Mouse (Mus musculus): Measurements from ENCODE around the gene Ripor3.

The Ripor3 gene

DNA sequence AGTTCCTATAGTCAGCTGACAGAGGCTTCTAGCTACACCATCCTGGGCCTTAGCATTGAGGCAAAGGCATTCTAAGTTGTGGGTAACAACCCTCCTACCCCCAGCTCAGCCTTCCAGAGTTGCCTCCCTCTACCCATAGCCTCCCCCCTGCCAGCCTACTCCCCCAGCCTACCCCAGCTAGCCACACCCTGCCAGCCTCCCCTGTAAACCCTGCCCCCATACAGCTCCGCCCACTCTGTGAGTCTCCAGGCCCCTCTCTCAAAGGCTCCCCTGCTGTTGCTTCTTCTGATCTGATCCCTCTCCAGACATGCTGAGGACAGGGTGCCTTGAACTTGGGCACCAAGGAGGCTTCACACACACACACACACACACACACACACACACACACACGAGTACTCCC, 21.4 kb upstream of the Ripor3 start:
- no peak for DNase-seq (ENCODE audit: low read depth, low spot score)

DNA sequence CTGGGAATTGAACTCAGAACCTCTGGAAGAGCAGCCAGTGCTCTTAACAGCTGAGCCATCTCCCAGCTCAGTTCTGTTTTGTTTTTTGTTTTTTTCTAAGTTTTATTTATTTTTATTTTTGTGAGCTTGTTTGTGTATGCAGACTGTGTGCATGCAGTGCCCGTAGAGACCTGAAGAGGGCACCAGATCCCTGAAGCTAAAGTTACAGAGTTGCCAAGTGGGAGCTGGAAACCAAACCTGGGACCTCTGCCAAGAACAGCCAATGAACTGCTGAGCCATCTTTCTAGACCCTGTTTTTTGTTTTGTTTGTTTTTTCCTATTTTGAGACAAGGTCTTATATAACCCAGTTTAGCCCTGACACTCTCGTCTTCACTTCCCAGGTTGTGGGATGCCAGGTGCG, 18.0 kb upstream of the Ripor3 start:
- no peak for DNase-seq (ENCODE audit: low read depth, low spot score)

GRCm38 (mm10) chr2:168026467-168026866, 16.0 kb upstream of the Ripor3 start:
- DNase-seq (ENCODE audit: low read depth, low spot score): no peak

GRCm38 (mm10) chr2:168025882-168026281, 15.5 kb upstream of the Ripor3 start:
- DNase-seq (ENCODE audit: low read depth, low spot score): no peak

DNA sequence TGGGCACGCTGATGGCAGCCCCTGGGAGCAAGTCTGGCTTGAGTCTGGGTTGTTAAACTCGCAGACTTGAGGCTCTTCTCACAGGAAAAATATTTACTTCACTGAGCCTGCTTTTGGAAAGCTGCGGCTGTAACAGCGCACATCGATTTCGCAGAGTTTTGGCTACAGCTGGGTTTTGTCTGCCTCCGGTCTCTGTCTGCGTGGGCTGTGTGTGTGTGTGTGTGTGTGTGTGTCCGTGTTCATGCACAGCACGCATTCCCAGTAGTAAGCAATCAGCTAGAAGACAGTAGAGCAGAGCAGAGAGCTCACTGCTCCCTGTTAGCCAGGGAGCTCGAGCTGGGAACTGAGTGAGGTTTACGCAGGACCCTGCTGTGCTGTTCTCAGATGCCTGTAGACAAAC, 14.8 kb upstream of the Ripor3 start:
- DNase-seq (ENCODE audit: low read depth, low spot score): no peak

GRCm38 (mm10) chr2:168023763-168024402, 13.5 kb upstream of the Ripor3 start:
- DNase-seq (ENCODE audit: low read depth, low spot score): no peak

GRCm38 (mm10) chr2:168019201-168019715, 8.8 kb upstream of the Ripor3 start:
- DNase-seq (ENCODE audit: low read depth, low spot score): no peak

DNA sequence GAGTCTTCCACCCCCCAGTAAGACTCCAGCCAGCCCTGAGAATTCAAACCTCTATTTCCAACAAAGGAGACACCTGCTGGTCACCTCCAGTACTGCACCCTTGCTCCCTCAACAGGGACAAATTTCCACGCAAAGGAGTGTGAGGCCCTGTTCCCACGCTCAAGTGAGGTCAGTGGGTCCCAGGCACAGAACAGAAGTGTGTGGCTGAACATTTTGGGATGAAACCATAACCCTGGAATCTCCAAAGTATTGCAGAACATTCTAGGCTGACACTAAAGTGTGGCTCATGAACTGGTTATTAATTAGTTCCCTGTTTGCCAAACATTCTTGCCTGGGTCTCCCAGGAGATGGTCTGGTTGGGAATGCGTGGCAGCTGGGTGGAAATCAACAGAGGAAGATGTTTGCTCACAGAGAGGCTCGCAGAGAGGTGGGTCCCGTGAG, 6.6 kb upstream of the Ripor3 start:
- peak; percentile 42 for DNase-seq (ENCODE audit: low read depth, low spot score)

GRCm38 (mm10) chr2:168010893-168011292, 475 bp upstream of the Ripor3 start:
- no peak for DNase-seq (ENCODE audit: low read depth, low spot score)

DNA sequence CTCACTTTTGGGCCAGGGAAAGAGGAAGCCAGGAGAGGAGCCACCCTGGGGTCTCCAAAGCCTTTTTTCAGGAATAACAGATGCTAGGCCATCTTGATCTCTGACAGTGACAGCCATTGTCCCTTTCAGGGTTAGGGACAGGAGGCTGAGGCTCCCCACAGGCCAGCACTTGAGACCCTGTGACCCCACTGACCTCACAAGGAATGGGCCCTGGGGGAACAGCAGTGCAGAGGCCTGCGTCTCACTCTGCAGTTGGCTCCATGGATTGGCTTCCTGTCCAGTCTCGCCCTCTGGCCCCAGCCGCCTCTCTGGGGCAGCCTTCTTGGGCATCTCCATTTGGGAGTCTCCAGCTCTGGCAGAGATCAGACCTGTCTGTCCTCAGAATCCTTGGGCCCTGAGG, 2.3 kb downstream of the Ripor3 start:
- no peak for DNase-seq (ENCODE audit: low read depth, low spot score)

DNA sequence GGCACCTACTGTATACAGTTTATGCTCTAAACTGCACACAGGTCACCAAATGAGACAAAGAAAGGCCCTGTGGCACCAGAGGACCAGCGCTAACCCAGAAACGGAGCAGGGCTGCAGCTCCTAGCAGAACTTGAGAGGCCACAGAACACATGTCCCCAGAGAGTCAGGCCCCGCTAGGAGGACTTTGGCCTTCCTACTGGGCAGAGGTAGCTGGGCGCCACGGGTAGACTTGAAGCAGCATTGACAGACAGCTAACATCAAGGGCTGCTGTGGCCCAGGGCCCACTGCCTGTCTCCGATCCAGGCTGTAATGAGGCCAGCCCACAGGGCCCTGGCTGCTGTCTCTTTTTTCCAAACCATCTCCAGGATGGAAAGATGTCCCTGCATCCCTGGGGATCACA, 3.9 kb downstream of the Ripor3 start:
- DNase-seq (ENCODE audit: low read depth, low spot score): no peak

GRCm38 (mm10) chr2:168005616-168006015, 4.8 kb downstream of the Ripor3 start:
- no peak for DNase-seq (ENCODE audit: low read depth, low spot score)

DNA sequence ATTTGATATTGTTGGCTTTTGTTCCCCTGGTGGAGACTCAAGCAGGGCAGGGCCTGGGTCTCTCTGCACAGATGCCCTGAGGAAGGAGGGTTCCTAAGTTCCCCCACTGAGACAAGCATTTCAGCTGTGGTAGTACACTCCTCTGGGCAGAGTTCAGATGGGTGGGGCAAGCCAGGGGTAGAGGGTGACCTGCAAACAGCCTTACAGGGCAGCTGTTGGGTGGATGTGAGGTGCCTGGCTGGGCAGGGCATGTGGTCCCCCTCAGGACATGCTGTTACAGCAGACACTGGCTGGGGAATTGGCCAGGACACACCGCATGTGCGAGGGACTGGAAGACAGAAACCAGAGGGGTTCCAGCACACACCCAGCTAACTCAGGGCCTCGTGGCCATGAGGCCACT, 5.4 kb downstream of the Ripor3 start:
- DNase-seq (ENCODE audit: low read depth, low spot score): no peak

DNA sequence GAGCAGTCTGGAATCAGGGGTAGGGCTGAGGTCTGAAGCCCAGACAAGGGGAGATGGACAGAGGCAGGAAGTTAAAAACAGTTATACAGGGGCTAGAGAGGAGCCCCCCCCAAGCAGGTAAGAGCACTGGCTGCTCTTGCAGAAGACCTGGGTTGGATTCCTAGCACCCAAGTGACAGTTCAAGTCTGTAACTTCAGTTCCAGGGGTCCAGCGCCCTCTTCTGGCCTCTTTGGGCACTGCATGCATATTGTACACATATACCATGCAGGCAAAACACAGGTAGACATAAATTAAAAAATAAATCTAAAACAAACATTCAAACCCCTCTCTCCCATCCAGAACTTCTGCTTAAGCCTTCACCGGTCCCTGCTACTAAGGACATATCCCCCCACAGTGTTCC, 6.0 kb downstream of the Ripor3 start:
- no peak for DNase-seq (ENCODE audit: low read depth, low spot score)

DNA sequence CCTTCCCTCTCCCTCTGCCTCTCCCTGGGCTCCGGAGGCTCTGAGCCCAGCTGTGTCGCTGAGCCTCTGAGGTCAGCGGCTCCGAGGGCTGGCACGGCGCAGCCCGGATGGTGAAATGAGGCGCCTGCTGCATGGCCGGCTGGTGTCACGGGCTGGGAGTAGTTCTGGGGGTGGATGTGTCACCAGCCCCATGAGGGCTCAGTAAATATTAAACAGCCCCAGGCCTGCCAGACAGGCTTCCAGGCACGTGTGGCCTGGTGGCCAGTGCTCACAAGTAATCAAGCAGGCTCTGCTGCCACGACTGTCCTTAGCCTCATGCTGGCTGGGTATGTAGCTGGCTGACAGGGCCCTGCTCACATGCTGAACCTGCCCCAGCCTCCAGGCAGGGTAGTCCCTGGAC, 7.0 kb downstream of the Ripor3 start:
- no peak for DNase-seq (ENCODE audit: low read depth, low spot score)

DNA sequence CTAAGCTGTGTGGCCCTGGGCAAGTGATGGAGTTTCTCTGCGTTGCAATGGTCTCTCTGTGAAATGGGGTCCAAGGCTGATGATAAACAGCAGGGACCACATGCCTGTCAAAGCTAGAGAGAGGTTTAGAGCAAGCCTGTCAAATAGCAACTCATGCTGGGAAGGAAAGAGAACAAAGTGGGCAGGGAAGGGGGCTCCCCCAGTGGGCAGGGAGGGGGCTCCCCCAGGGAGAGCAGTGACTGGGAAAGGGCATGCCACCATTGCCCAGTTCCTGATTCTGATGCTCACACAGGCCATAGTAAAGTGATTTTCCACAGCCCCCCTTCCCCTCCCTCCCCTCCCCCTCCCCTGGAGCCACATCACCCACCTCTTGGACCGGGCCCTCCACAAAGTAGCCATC, 7.5 kb downstream of the Ripor3 start:
- no peak for DNase-seq (ENCODE audit: low read depth, low spot score)

DNA sequence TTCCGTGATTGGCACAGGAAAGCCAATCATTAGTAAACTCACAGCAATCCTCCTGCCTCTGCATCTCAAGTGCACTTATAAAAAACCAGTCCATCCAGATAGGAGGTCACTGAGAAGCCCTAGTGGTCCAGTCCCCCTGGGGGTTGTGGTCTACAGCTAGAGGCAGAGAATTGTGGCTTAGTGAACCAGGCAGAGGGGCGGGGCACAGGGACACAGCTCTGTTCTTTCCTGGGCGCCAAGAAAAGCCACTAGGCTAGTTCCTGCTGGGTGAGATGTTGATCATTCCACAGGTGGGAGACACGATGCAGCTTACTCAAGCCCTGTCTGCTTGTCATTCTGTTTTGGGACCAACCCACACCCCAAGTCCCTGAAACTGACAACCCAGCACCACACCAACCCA, 8.2 kb downstream of the Ripor3 start:
- DNase-seq (ENCODE audit: low read depth, low spot score): no peak

DNA sequence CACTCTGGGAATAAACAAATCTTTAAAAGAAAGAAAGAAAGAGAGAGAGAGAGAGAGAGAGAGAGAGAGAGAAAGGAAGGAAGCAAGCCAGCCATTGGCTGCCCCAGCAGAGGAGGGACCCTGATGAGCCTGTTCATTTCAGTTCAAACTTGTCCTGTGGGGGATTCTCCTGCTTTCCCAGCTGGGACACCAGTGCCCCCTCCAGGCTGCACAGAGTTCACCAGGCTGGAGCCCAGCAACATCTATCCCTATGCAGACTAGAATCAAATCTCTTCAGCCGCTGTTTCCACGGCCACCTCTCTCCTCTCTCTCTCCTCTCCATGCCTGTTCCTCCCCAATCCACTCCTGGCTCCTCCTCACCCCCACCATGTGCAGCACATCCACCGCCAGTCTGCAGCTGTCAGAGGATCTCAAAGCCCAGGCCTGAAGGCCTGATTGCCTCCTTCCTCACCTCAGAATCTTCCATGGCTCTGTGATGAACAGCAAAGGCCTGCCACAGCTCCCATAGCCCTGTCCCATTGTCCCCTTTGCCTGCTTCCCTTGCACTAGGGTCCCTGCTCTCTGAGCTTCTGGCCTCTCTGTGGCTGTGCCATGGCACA, 11.2 kb downstream of the Ripor3 start:
- no peak for DNase-seq (ENCODE audit: low read depth, low spot score)

DNA sequence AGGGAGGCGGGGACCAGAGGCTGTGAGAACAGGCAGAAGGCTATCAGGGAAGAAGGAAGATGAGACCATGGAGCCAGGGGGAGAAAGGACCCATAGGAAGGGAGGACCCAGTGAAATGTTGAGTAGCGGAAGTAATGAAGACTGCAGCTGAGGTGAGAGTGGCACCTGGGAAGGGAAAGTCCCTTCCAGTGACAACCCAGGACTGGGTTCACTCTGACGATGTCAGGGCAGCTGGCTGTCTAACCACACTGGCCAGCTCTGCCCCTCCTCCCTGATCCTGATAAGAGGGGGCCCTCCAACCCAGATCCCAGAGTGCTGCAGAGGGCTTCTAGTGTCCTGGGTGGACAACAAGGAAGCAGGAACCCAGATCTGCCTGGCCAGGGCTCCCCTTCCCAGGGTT, 12.9 kb downstream of the Ripor3 start:
- no peak for DNase-seq (ENCODE audit: low read depth, low spot score)

DNA sequence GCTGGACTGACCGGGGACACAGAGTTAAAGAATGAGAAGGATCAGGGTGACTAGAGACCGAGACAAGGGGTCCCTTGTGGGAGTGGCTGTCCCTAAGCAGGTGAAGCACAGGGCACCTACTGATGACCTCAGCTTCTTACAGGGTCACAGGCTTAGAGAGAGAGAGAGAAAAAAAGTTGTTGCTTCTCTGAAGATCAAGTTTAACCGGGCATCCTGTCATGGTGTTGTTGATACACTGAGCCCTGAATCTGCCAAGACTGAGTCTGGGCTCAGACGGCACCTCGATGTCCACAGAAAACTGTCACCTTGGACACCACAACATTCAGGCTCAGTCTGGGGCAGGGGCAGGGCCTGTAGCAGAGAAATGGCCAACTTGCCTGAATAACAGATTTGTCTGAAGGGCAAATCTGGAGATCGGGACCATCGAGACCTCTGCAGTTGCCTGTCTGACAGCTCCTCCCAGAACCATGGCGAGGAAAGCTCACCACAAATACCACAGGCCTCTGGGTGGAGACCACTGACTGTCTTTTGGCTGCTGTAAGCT, 13.7 kb downstream of the Ripor3 start:
- no peak for DNase-seq (ENCODE audit: low read depth, low spot score)

- no peak for DNase-seq (ENCODE audit: low read depth, low spot score)
Observed at GRCm38 (mm10) chr2:167995870-167996635, 14.4 kb downstream of the Ripor3 start.

DNA sequence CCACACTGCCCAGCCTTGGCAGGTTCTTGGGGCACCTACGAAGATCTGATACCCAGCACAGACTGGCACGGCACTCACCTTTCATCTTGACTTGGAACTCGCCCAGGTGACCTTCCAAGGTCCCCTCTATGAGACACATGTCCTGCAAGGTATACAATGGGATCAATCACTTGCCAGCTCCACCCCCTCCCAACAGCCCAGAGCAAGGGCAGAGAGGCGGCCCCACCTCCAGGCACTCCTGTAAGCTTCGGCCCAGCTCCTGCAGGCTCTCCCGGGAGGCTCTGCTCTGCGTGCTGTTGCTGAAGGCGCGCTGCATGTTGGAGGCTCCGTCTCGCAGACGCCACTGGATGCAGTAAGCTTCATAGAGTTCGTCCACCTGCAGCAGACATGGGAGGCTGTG, 17.2 kb downstream of the Ripor3 start:
- DNase-seq (ENCODE audit: low read depth, low spot score): no peak

- no peak for DNase-seq (ENCODE audit: low read depth, low spot score)
Observed at GRCm38 (mm10) chr2:167989310-167989709, 21.1 kb downstream of the Ripor3 start.
